9 mouse cellular contexts compared by ENCODE assay signal in genomic region chr11:95006525-95007219, GRCm38 (mm10). TPM values are rescaled to one million over a fixed set of nuclear protein-coding genes. Genes with fewer than 3 reads are reported as not detected.
DNase-seq lines count a peak whose midpoint lies in the region; ATAC-seq and TF ChIP-seq lines count a peak whose summit lies in the region.
"Had no signal": no experiment of that assay in that cellular context is flagged by ENCODE, and none has a peak within 500 bp of the region (broad histone marks: within the 10 kb centered on the region; RNA-seq: fewer than 3 reads in every experiment).

No protein-coding gene starts in this region.

- no peak for TF ChIP-seq POLR2A in cerebellum, adult 2 months (IDR thresholded peaks at IDR 0.05; ENCODE audit: borderline replicate concordance, insufficient read depth, low read length)

- peaks cover 42% of the 10 kb centered on the region for H3K36me3 ChIP-seq in forebrain, postnatal 0 days (ENCODE audit: insufficient read depth)
- H3K36me3 ChIP-seq in hindbrain, embryonic 10.5 days = peaks cover 44% of the 10 kb centered on the region

- peak; percentile 60 for DNase-seq in T-cell, adult 2 months (ENCODE audit: low spot score)
- DNase-seq in cerebellum, adult 2 months = peak; percentile 67 to 74
- peak; percentile 80 for DNase-seq in forebrain, postnatal 0 days
- peak; percentile 87 for DNase-seq in hindbrain, embryonic 10.5 days (ENCODE audit: low spot score)
- peak; percentile 73 to 77 for DNase-seq in layer of hippocampus, postnatal 36 days
- peak; percentile 89 to 90 for DNase-seq in lung, postnatal 4 days
- DNase-seq in retina, postnatal 1 day = peak; percentile 90
- peak; percentile 72 to 81 for DNase-seq in urinary bladder, postnatal 36 days (ENCODE audit: low spot score in 2 of 2)

- H3K27ac ChIP-seq in cerebellum, adult 2 months (ENCODE audit: insufficient read depth, low read length) = 0 out of 2 replicates have a peak overlapping the region, but pooled peaks have one; percentile 6
- H3K27ac ChIP-seq in forebrain, postnatal 0 days (ENCODE audit: low read depth, low read length) = peak overlapping the region; percentile 80
- peak overlapping the region; percentile 86 for H3K27ac ChIP-seq in hindbrain, embryonic 10.5 days

- no peak for TF ChIP-seq CTCF in cerebellum, adult 2 months (IDR thresholded peaks at IDR 0.05; ENCODE audit: borderline replicate concordance, insufficient read depth, low read depth, low read length)
- peak; percentile 21; the same call in 1 of the 2 replicates for TF ChIP-seq CTCF in forebrain, postnatal 0 days (IDR thresholded peaks at IDR 0.05; ENCODE audit: low read depth)

- no peaks in the 10 kb centered on the region for H3K27me3 ChIP-seq in cerebellum, adult 2 months (ENCODE audit: control insufficient read depth, insufficient read depth, low read length)
- no peaks in the 10 kb centered on the region for H3K27me3 ChIP-seq in forebrain, postnatal 0 days (ENCODE audit: insufficient read depth, low read length)
- H3K27me3 ChIP-seq in hindbrain, embryonic 10.5 days (ENCODE audit: insufficient read depth, poor library complexity, severe bottlenecking) = no peaks in the 10 kb centered on the region

- peak overlapping the region; percentile 66 for H3K4me2 ChIP-seq in forebrain, postnatal 0 days (ENCODE audit: low read depth)

- H3K4me3 ChIP-seq in cerebellum, adult 2 months (replicated peaks; ENCODE audit: insufficient read depth, low read depth, low read length) = peak overlapping the region; percentile 43
- H3K4me3 ChIP-seq in forebrain, postnatal 0 days (ENCODE audit: low read depth, low read length) = peak overlapping the region; percentile 35
- peak overlapping the region; percentile 57 for H3K4me3 ChIP-seq in hindbrain, embryonic 10.5 days

- peak overlapping the region; percentile 44 for H3K9ac ChIP-seq in forebrain, postnatal 0 days

- 4% methylated on average over 27 of the region's 27 CpGs for WGBS in cerebellum, adult 2 months
- 2% methylated on average over 27 of the region's 27 CpGs for WGBS in forebrain, postnatal 0 days
- WGBS in hindbrain, embryonic 10.5 days = 2% methylated on average over 27 of the region's 27 CpGs

- H3K9me3 ChIP-seq in forebrain, postnatal 0 days (ENCODE audit: low read length) = no peaks in the 10 kb centered on the region
- H3K9me3 ChIP-seq in hindbrain, embryonic 10.5 days = no peaks in the 10 kb centered on the region

- peak; percentile 38 for ATAC-seq in forebrain, postnatal 0 days

- peaks cover 36% of the 10 kb centered on the region for H3K4me1 ChIP-seq in cerebellum, adult 2 months (ENCODE audit: control insufficient read depth, insufficient read depth, low read length)
- peaks cover 24% of the 10 kb centered on the region for H3K4me1 ChIP-seq in forebrain, postnatal 0 days (ENCODE audit: insufficient read depth)
- H3K4me1 ChIP-seq in hindbrain, embryonic 10.5 days (replicated peaks) = peaks cover 80% of the 10 kb centered on the region

RNA-seq across cellular contexts. Expression of gene Samd14, which starts 3.0 kb away (rescaled TPM):
- 80.7 and 89.4 TPM in 2 replicates for polyA plus RNA-seq in cerebellum, adult 2 months (2012; rRNA removed)
- 145 and 150 TPM in 2 replicates for total RNA-seq in forebrain, postnatal 0 days (2014; rRNA removed)
- 113 and 130 TPM in 2 replicates for polyA plus RNA-seq in forebrain, postnatal 0 days (2015; fragmentation: Nextera tagmentation; extraction: Ambion mirVana)
- polyA plus RNA-seq in hindbrain, embryonic 10.5 days (2016; fragmentation: Nextera tagmentation; extraction: Ambion mirVana) = 38.8 and 71.5 TPM in 2 replicates
- total RNA-seq in layer of hippocampus, postnatal 36 days (2021) = 10 to 100 TPM; 43.3 to 46.5 TPM

RNA-seq across cellular contexts. Expression of gene Ppp1r9b, which starts 15.8 kb away (rescaled TPM):
- 149 and 153 TPM in 2 replicates for polyA plus RNA-seq in cerebellum, adult 2 months (2012; rRNA removed)
- 184 and 202 TPM in 2 replicates for total RNA-seq in forebrain, postnatal 0 days (2014; rRNA removed)
- polyA plus RNA-seq in forebrain, postnatal 0 days (2015; fragmentation: Nextera tagmentation; extraction: Ambion mirVana) = 22.3 and 24.9 TPM in 2 replicates
- polyA plus RNA-seq in hindbrain, embryonic 10.5 days (2016; fragmentation: Nextera tagmentation; extraction: Ambion mirVana) = 10.4 and 11.8 TPM in 2 replicates
- total RNA-seq in layer of hippocampus, postnatal 36 days (2021) = 100 to 1,000 TPM; 931 to 932 TPM

RNA-seq across cellular contexts. Expression of gene Sgca, which starts 30.5 kb away (rescaled TPM):
- polyA plus RNA-seq in cerebellum, adult 2 months (2012; rRNA removed) = 1.9 and 3.9 TPM in 2 replicates
- 0.15 TPM in 1 of 2 replicates, not detected in the other for total RNA-seq in forebrain, postnatal 0 days (2014; rRNA removed)
- polyA plus RNA-seq in forebrain, postnatal 0 days (2015; fragmentation: Nextera tagmentation; extraction: Ambion mirVana) = 0.09 and 0.13 TPM in 2 replicates
- 0.10 TPM in 1 of 2 replicates, not detected in the other for polyA plus RNA-seq in hindbrain, embryonic 10.5 days (2016; fragmentation: Nextera tagmentation; extraction: Ambion mirVana)
- total RNA-seq in layer of hippocampus, postnatal 36 days (2021) = under 1 TPM in 1 of 2 experiments, not detected in 1; 0.48 TPM

RNA-seq across cellular contexts. Expression of gene Pdk2, which starts 34.5 kb away (rescaled TPM):
- polyA plus RNA-seq in cerebellum, adult 2 months (2012; rRNA removed) = 219 and 247 TPM in 2 replicates
- total RNA-seq in forebrain, postnatal 0 days (2014; rRNA removed) = 6.9 and 10.2 TPM in 2 replicates
- 31.9 and 38.1 TPM in 2 replicates for polyA plus RNA-seq in forebrain, postnatal 0 days (2015; fragmentation: Nextera tagmentation; extraction: Ambion mirVana)
- polyA plus RNA-seq in hindbrain, embryonic 10.5 days (2016; fragmentation: Nextera tagmentation; extraction: Ambion mirVana) = 10.7 and 15.2 TPM in 2 replicates
- 100 to 1,000 TPM; 118 to 121 TPM for total RNA-seq in layer of hippocampus, postnatal 36 days (2021)

RNA-seq across cellular contexts. Expression of gene Hils1, which starts 39.3 kb away (rescaled TPM):
- polyA plus RNA-seq in cerebellum, adult 2 months (2012; rRNA removed) = not detected in 2 replicates
- not detected in 2 replicates for total RNA-seq in forebrain, postnatal 0 days (2014; rRNA removed)
- not detected in 2 replicates for polyA plus RNA-seq in forebrain, postnatal 0 days (2015; fragmentation: Nextera tagmentation; extraction: Ambion mirVana)
- polyA plus RNA-seq in hindbrain, embryonic 10.5 days (2016; fragmentation: Nextera tagmentation; extraction: Ambion mirVana) = not detected in 2 replicates
- not detected for total RNA-seq in layer of hippocampus, postnatal 36 days (2021)
- total RNA-seq: layer of hippocampus, postnatal 25 days had no signal

Comparison
In these comparisons a context has a peak if more than half of its experiments do, and no peak if none do; other contexts are left out.
1. Peak in every context shown above with its lines: DNase-seq, ATAC-seq, H3K4me3 ChIP-seq and H3K27ac ChIP-seq.
2. H3K27ac ChIP-seq: peak in every context shown above with its lines; median percentile 86 in hindbrain, embryonic 10.5 days; 80 in forebrain, postnatal 0 days; 6 in cerebellum, adult 2 months.